Mouse (Mus musculus) bone marrow macrophage, adult 2 months (primary cell): ENCODE measurements around the gene Arhgef1. TPM values are rescaled to one million over a fixed set of nuclear protein-coding genes. Genes with fewer than 3 reads are reported as not detected.
A peak's percentile ranks its signal among the peaks of the same experiment; 100 is the strongest.

Experiments
- H3K27ac ChIP-seq: 2 replicates; pipeline ENCODE4 v1.5.1; 2012; ENCODE audit warnings: low read depth, low read length; ENCODE audit not compliant: insufficient read depth
- H3K4me1 ChIP-seq: 2 replicates; pipeline ENCODE4 v1.6.1; 2012; ENCODE audit warnings: low read length; ENCODE audit not compliant: control insufficient read depth, insufficient read depth
- H3K4me3 ChIP-seq: 2 replicates; pipeline ENCODE4 v1.5.1; 2012; ENCODE audit warnings: mild to moderate bottlenecking, low read length, moderate library complexity; ENCODE audit not compliant: insufficient read depth
- CTCF ChIP-seq: IDR thresholded peaks from 2 replicates; pipeline ENCODE4 v1.5.1; 2012; ENCODE audit warnings: low read depth, mild to moderate bottlenecking, low read length, moderate library complexity
- POLR2A ChIP-seq: IDR thresholded peaks from 2 replicates; pipeline ENCODE4 v1.6.1; 2012; ENCODE audit warnings: mild to moderate bottlenecking, low read depth, low read length, borderline replicate concordance
- polyA plus RNA-seq: library from polyadenylated mRNA; stranded (reverse); fragments of >200 nt; gene quantifications from 2 replicates; pipeline ENCODE4 v1.2.4, GENCODE M21; 2012; ENCODE audit not compliant: missing spikeins, insufficient read depth, insufficient read length

Arhgef1 gene
- polyA plus RNA-seq, 1 experiment = 197 TPM

- H3K27ac ChIP-seq = no peak overlapping the region
- H3K4me3 ChIP-seq = no peak overlapping the region
- no peaks in the 10 kb centered on the region for H3K4me1 ChIP-seq
- TF ChIP-seq POLR2A (no peak), CTCF (peak; percentile 56)
Measured at GRCm38 (mm10) chr7:24964897-24965535, 62.3 kb downstream of the Arhgef1 start.

GRCm38 (mm10) chr7:24967966-24968365, 65.3 kb downstream of the Arhgef1 start:
- Histone ChIP-seq H3K4me3 (no peak overlapping the region), H3K27ac (no peak overlapping the region), H3K4me1 (no peaks in the 10 kb centered on the region; the same call in 1 of the 2 replicates)
- no peak for TF ChIP-seq CTCF
- no peak for TF ChIP-seq POLR2A

- Histone ChIP-seq H3K27ac (no peak overlapping the region), H3K4me1 (no peaks in the 10 kb centered on the region; the same call in 1 of the 2 replicates), H3K4me3 (no peak overlapping the region)
- TF ChIP-seq CTCF (no peak), POLR2A (no peak)
Measured at GRCm38 (mm10) chr7:24968463-24968862, 65.8 kb downstream of the Arhgef1 start.

GRCm38 (mm10) chr7:24969805-24970204, 67.1 kb downstream of the Arhgef1 start:
- Histone ChIP-seq H3K4me3 (no peak overlapping the region), H3K27ac (no peak overlapping the region), H3K4me1 (peaks cover 4% of the 10 kb centered on the region; the same call in 1 of the 2 replicates)
- TF ChIP-seq POLR2A (no peak), CTCF (no peak)

- Histone ChIP-seq H3K4me1 (peaks cover 6% of the 10 kb centered on the region; the same call in 1 of the 2 replicates), H3K27ac (no peak overlapping the region), H3K4me3 (no peak overlapping the region)
- TF ChIP-seq CTCF (no peak), POLR2A (no peak)
Measured at GRCm38 (mm10) chr7:24970341-24970740, 67.6 kb downstream of the Arhgef1 start.

GRCm38 (mm10) chr7:24971261-24971971, 68.7 kb downstream of the Arhgef1 start:
- Histone ChIP-seq H3K27ac (no peak overlapping the region), H3K4me3 (peak overlapping the region; percentile 65), H3K4me1 (peaks cover 6% of the 10 kb centered on the region; the same call in 1 of the 2 replicates)
- no peak for TF ChIP-seq POLR2A
- peak; percentile 13; the same call in 1 of the 2 replicates for TF ChIP-seq CTCF

GRCm38 (mm10) chr7:24971972-24972893, 69.5 kb downstream of the Arhgef1 start, which contains the start of gene Rabac1:
Rabac1 (minus strand) TSS chr7:24972754.
- peaks cover 6% of the 10 kb centered on the region; the same call in 1 of the 2 replicates for H3K4me1 ChIP-seq
- TF ChIP-seq CTCF (no peak), POLR2A (no peak)
- peak within 1 kb of the TSS; percentile 65 for H3K4me3 ChIP-seq
- H3K27ac ChIP-seq = 0 out of 2 replicates have a peak within 1 kb of the TSS, but pooled peaks have one; percentile 2

- peaks cover 11% of the 10 kb centered on the region; the same call in 1 of the 2 replicates for H3K4me1 ChIP-seq
- H3K4me3 ChIP-seq = no peak overlapping the region
Measured at GRCm38 (mm10) chr7:24973208-24973607, 70.5 kb downstream of the Arhgef1 start.

GRCm38 (mm10) chr7:24973902-24974301, 71.2 kb downstream of the Arhgef1 start:
- Histone ChIP-seq H3K4me1 (peaks cover 16% of the 10 kb centered on the region), H3K4me3 (no peak overlapping the region), H3K27ac (no peak overlapping the region)
- TF ChIP-seq CTCF (no peak), POLR2A (no peak)

More at GRCm38 (mm10) chr7:24973208-24973607, 70.5 kb downstream of the Arhgef1 start:
- TF ChIP-seq POLR2A = no peak
- TF ChIP-seq CTCF = no peak
- no peak overlapping the region for H3K27ac ChIP-seq
